Mouse (Mus musculus): ENCODE measurements around the gene Mcm2. TPM values are rescaled to one million over a fixed set of nuclear protein-coding genes. Genes with fewer than 3 reads are reported as not detected.

Mcm2 gene
- total RNA-seq, 2 experiments from 2014 or later = 5.5 to 6.6 TPM

Other genes starting within 250 kb of the Mcm2 start
- gene Mgll, start 174.4 kb downstream of the Mcm2 start, total RNA-seq (2021) = 100 to 1,000 TPM; 190 to 192 TPM
- 10 to 100 TPM; 32.7 to 34.1 TPM for gene Abtb1, start 56.8 kb downstream of the Mcm2 start, total RNA-seq (2021)
- gene Podxl2, start 23.7 kb downstream of the Mcm2 start, total RNA-seq (2021) = 100 to 1,000 TPM; 178 to 179 TPM
- gene Tpra1, start 3.5 kb upstream of the Mcm2 start, total RNA-seq (2021) = 10 to 100 TPM; 35.1 to 45.1 TPM

All from layer of hippocampus, postnatal 25 days (tissue).